Mouse (Mus musculus) thymus, postnatal 25 days (tissue): ENCODE measurements around the gene Mfn1.

Source experiments
- DNase-seq: peaks from one replicate; pipeline ENCODE4 v3.0.0; 2022

The Mfn1 gene

GRCm38 (mm10) chr3:32614786-32615185 is 85.5 kb downstream of the Mfn1 start:
- no peak for DNase-seq

GRCm38 (mm10) chr3:32615376-32615775 is 86.1 kb downstream of the Mfn1 start:
- DNase-seq = no peak

GRCm38 (mm10) chr3:32616006-32616330 is 86.7 kb downstream of the Mfn1 start:
- DNase-seq = no peak

- peak; percentile 59 for DNase-seq
Measured at GRCm38 (mm10) chr3:32616331-32617052, 87.2 kb downstream of the Mfn1 start, which contains the start of gene Gnb4. Gene Gnb4, minus strand, starts transcription at chr3:32616585.

- peak; percentile 18 for DNase-seq
Measured at GRCm38 (mm10) chr3:32617053-32617642, 87.9 kb downstream of the Mfn1 start.

GRCm38 (mm10) chr3:32621658-32622057 is 92.4 kb downstream of the Mfn1 start:
- DNase-seq = no peak

- DNase-seq = no peak
Measured at GRCm38 (mm10) chr3:32622106-32622505, 92.8 kb downstream of the Mfn1 start.

GRCm38 (mm10) chr3:32628141-32628540 is 98.9 kb downstream of the Mfn1 start:
- DNase-seq = no peak
